Mouse (Mus musculus): ENCODE results near the gene Hist1h2ad.
"Not testable (repeated sequence)": the region's sequence is repeated elsewhere in the genome, so short reads cannot be mapped to it uniquely, and the experiment has no call there.

The Hist1h2ad gene

GRCm38 (mm10) chr13:23573898-23574524, at the start of gene Hist1h2ad, which contains the start of gene Hist1h2bf:
Gene Hist1h2ad, plus strand, starts transcription at chr13:23574381.
Gene Hist1h2bf, minus strand, starts transcription at chr13:23574196.
- DNase-seq: peak; percentile 81 to 94

- peak in 1 of 2 experiments; percentile 37 for DNase-seq
These were observed 49.5 kb upstream of the Hist1h2ad start for GRCm38 (mm10) chr13:23524654-23525053.

GRCm38 (mm10) chr13:23525901-23526300, 48.3 kb upstream of the Hist1h2ad start:
- no peak for DNase-seq

GRCm38 (mm10) chr13:23526312-23526711, 47.9 kb upstream of the Hist1h2ad start:
- DNase-seq: peak; percentile 66 to 76

- no peak for DNase-seq
These were observed 45.2 kb upstream of the Hist1h2ad start for GRCm38 (mm10) chr13:23529005-23529404.

GRCm38 (mm10) chr13:23529480-23530165, 44.6 kb upstream of the Hist1h2ad start:
- no peak for DNase-seq

GRCm38 (mm10) chr13:23530181-23530900, 43.8 kb upstream of the Hist1h2ad start:
- DNase-seq: peak in 1 of 2 experiments; percentile 64

GRCm38 (mm10) chr13:23530901-23531875, 43.0 kb upstream of the Hist1h2ad start, which contains the start of gene Hist1h4h:
Gene Hist1h4h, plus strand, starts transcription at chr13:23531050.
- peak; percentile 96 to 99 for DNase-seq

- DNase-seq: no peak
These were observed 41.7 kb upstream of the Hist1h2ad start for GRCm38 (mm10) chr13:23532262-23533075.

- DNase-seq: peak; percentile 38 to 69
These were observed 40.4 kb upstream of the Hist1h2ad start, which contains the start of gene Hist1h2af for GRCm38 (mm10) chr13:23533560-23534367. Gene Hist1h2af, plus strand, starts transcription at chr13:23533906.

GRCm38 (mm10) chr13:23534368-23535131, 39.6 kb upstream of the Hist1h2ad start:
- DNase-seq: no peak

GRCm38 (mm10) chr13:23535137-23536075, 38.8 kb upstream of the Hist1h2ad start, which contains the start of gene Hist1h3g:
Gene Hist1h3g, plus strand, starts transcription at chr13:23535422.
- peak; percentile 79 to 92 for DNase-seq

GRCm38 (mm10) chr13:23536076-23536822, 37.9 kb upstream of the Hist1h2ad start:
- DNase-seq: no peak

- no peak for DNase-seq
These were observed 37.0 kb upstream of the Hist1h2ad start for GRCm38 (mm10) chr13:23537006-23537710.

GRCm38 (mm10) chr13:23538249-23538648, 35.9 kb upstream of the Hist1h2ad start:
- no peak for DNase-seq

GRCm38 (mm10) chr13:23539821-23540220, 34.4 kb upstream of the Hist1h2ad start:
- not testable (repeated sequence) for DNase-seq

GRCm38 (mm10) chr13:23541497-23541896, 32.7 kb upstream of the Hist1h2ad start:
- DNase-seq: no peak

All from thymus, adult 18-20 months (tissue).